Mouse (Mus musculus) heart, adult 2 months (tissue): ENCODE results near the gene Wdfy3.

Experiments used
- CTCF ChIP-seq: fragments of 200-600 bp; IDR thresholded peaks from 2 replicates; pipeline ENCODE4 v1.8.1; 2022; ENCODE audit warnings: antibody characterized with exemption, mild to moderate bottlenecking, moderate library complexity
- EP300 ChIP-seq: fragments of 200-500 bp; IDR thresholded peaks from 2 replicates; pipeline ENCODE4 v1.6.1; 2011; ENCODE audit warnings: low read depth, low read length, control low read depth; ENCODE audit not compliant: insufficient read depth
- POLR2A ChIP-seq: fragments of 200-500 bp; IDR thresholded peaks from 2 replicates; pipeline ENCODE4 v1.6.1; 2011; ENCODE audit warnings: mild to moderate bottlenecking, low read depth, low read length, control low read depth; ENCODE audit not compliant: insufficient read depth

DNA sequence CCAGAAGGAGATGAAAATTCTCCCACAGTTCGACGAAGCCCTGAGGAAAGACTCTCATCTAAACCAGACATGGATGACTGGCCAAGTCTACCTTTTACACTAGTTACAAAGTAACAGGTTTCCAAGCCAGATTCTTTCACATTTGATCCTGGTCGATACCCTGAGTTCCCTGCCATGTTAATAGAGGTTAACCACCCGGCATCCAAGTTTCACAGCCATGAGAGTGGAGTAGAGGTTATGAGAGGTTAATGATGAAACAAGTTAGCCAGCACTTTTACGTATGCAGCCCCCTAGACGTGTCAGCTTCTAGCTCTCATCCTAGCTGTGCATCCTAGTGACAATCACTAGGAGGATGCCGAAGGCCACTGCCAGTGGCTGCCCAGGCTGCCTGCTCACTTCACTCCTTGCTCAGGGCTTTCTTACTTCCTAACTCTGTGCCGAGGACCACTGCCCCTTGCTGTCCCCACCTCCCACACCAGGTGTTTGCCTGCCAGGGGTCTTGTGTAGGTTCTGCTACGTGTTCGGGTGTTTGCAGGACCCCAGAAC, 210.8 kb downstream of the Wdfy3 start:
- TF ChIP-seq POLR2A (no peak), CTCF (no peak), EP300 (no peak)
